Mouse (Mus musculus) left cerebral cortex, adult 2 months (tissue): ENCODE measurements around the gene Sh3bp5. TPM values are rescaled to one million over a fixed set of nuclear protein-coding genes. Genes with fewer than 3 reads are reported as not detected.
"Not testable (repeated sequence)": the region's sequence is repeated elsewhere in the genome, so short reads cannot be mapped to it uniquely, and the experiment has no call there.

Experiments used
- DNase-seq, 2 experiments: peaks; one replicate each; pipeline ENCODE4 v3.0.0; 2021 to 2022; ENCODE audit warnings: low spot score in 2 of 2, mixed read lengths in 1 of 2; ENCODE audit errors: extremely low spot score in 1 of 2
- H3K27ac ChIP-seq: fragments of 200-600 bp; 2 replicates; pipeline ENCODE4 v1.8.1; 2022
- H3K4me3 ChIP-seq: fragments of 200-600 bp; 2 replicates; pipeline ENCODE4 v1.8.1; 2022
- CTCF ChIP-seq: fragments of 200-600 bp; IDR thresholded peaks from 2 replicates; pipeline ENCODE4 v1.8.1; 2022; ENCODE audit warnings: antibody characterized with exemption, mild to moderate bottlenecking, moderate library complexity
- intact Hi-C: fragments of 180-260 bp; cut with DNase I; formaldehyde crosslinking; loops from one replicate; pipeline ENCODE4 v1.15.1; 2025
- long read RNA-seq, 2 experiments: library from polyadenylated mRNA; stranded (forward); transcript quantifications; one replicate each; pipeline ENCODE4 v2.0.0; 2021; ENCODE audit warnings: borderline mapping rate in 2 of 2
- total RNA-seq, 2 experiments: library from RNA; stranded (reverse); gene quantifications; 2 replicates each; pipeline ENCODE4 v1.2.3; 2021

Sh3bp5 gene
- total RNA-seq: 10 to 100 TPM; 63.5 to 65.4 TPM
- long read RNA-seq, experiment 1, transcript Sh3bp5-201 (9 exons, 2,684 nt): major isoform, 65 of 75 reads
- long read RNA-seq, experiment 1, partial matches to known transcripts: 3 of 75 reads
- long read RNA-seq, experiment 1, other reads (novel, unspliced or antisense): 7 of 75 reads
- long read RNA-seq, experiment 2, transcript Sh3bp5-201 (9 exons, 2,684 nt): major isoform, 58 of 65 reads
- long read RNA-seq, experiment 2, partial matches to known transcripts: 3 of 65 reads
- long read RNA-seq, experiment 2, other reads (novel, unspliced or antisense): 4 of 65 reads

GRCm38 (mm10) chr14:31435930-31436693 lies at the start of gene Sh3bp5:
Gene Sh3bp5, minus strand, starts transcription at chr14:31436078.
- DNase-seq: peak; percentile 92 to 96
- H3K27ac ChIP-seq: peak within 1 kb of the TSS; percentile 93
- no peak; the same call in none of the 2 replicates for TF ChIP-seq CTCF
- H3K4me3 ChIP-seq: peak within 1 kb of the TSS; percentile 92
- intact Hi-C loops: loop anchor here (1.0 to 5.0 kb wide), 3 partner anchors 34 to 50 kb away; no protein-coding TSS in a partner anchor

GRCm38 (mm10) chr14:31482417-31482816 lies 46.5 kb upstream of the Sh3bp5 start:
- Histone ChIP-seq H3K27ac (no peak overlapping the region), H3K4me3 (no peak overlapping the region)
- DNase-seq: no peak
- intact Hi-C loops: no loop called here
- no peak for TF ChIP-seq CTCF

- H3K27ac ChIP-seq: no peak overlapping the region
Observed at GRCm38 (mm10) chr14:31473297-31473696, 37.4 kb upstream of the Sh3bp5 start.

GRCm38 (mm10) chr14:31472451-31473061 lies 36.7 kb upstream of the Sh3bp5 start:
- H3K27ac ChIP-seq: no peak overlapping the region
- intact Hi-C loops: loop anchor here (1.0 to 5.0 kb wide), 4 partner anchors 35 to 200 kb away; partner anchors contain the start of gene Sh3bp5

More at GRCm38 (mm10) chr14:31473297-31473696, 37.4 kb upstream of the Sh3bp5 start:
- no peak overlapping the region for H3K4me3 ChIP-seq
- DNase-seq: no peak
- TF ChIP-seq CTCF: no peak; the same call in 1 of the 2 replicates
- intact Hi-C loops: loop anchor here (2.0 to 5.0 kb wide), 3 partner anchors 36 to 200 kb away; partner anchors contain the start of gene Sh3bp5

GRCm38 (mm10) chr14:31469711-31470110 lies 33.8 kb upstream of the Sh3bp5 start:
- TF ChIP-seq CTCF: no peak; the same call in none of the 2 replicates
- intact Hi-C loops: loop anchor here (5.0 kb wide), 1 partner anchor 32 kb away; the partner anchor contains the start of gene Sh3bp5

More at GRCm38 (mm10) chr14:31472451-31473061, 36.7 kb upstream of the Sh3bp5 start:
- DNase-seq: peak; percentile 52 to 60
- H3K4me3 ChIP-seq: no peak overlapping the region
- peak; percentile 85 for TF ChIP-seq CTCF

GRCm38 (mm10) chr14:31464176-31464575 lies 28.3 kb upstream of the Sh3bp5 start:
- Histone ChIP-seq H3K27ac (no peak overlapping the region), H3K4me3 (no peak overlapping the region)
- no peak for DNase-seq
- TF ChIP-seq CTCF: peak; percentile 54
- intact Hi-C loops: loop anchor here (2.0 kb wide), 1 partner anchor 77 kb away; no protein-coding TSS in a partner anchor

More at GRCm38 (mm10) chr14:31469711-31470110, 33.8 kb upstream of the Sh3bp5 start:
- Histone ChIP-seq H3K27ac (no peak overlapping the region), H3K4me3 (no peak overlapping the region)
- no peak for DNase-seq

- intact Hi-C loops: no loop called here
- Histone ChIP-seq H3K4me3 (no peak overlapping the region), H3K27ac (no peak overlapping the region)
- no peak for DNase-seq
- TF ChIP-seq CTCF: no peak
Observed at GRCm38 (mm10) chr14:31462886-31463285, 27.0 kb upstream of the Sh3bp5 start.

- H3K4me3 ChIP-seq, intact Hi-C loops, DNase-seq, H3K27ac ChIP-seq: not testable (repeated sequence)
- peak; percentile 35 for TF ChIP-seq CTCF
Observed at GRCm38 (mm10) chr14:31462226-31462625, 26.3 kb upstream of the Sh3bp5 start.

GRCm38 (mm10) chr14:31458006-31458405 lies 22.1 kb upstream of the Sh3bp5 start:
- TF ChIP-seq CTCF: no peak
- Histone ChIP-seq H3K27ac (no peak overlapping the region), H3K4me3 (no peak overlapping the region)
- DNase-seq: no peak
- intact Hi-C loops: no loop called here

GRCm38 (mm10) chr14:31456064-31456721 lies 20.3 kb upstream of the Sh3bp5 start:
- no peak for DNase-seq

More at GRCm38 (mm10) chr14:31456064-31456721, 20.3 kb upstream of the Sh3bp5 start:
- TF ChIP-seq CTCF: no peak
- intact Hi-C loops: no loop called here
- Histone ChIP-seq H3K4me3 (no peak overlapping the region), H3K27ac (no peak overlapping the region)
